Mouse (Mus musculus) regulatory T cell (primary cell): ENCODE data around the gene C77080.

ENCODE experiments used
- in situ Hi-C: fragments of 300-600 bp; cut with MboI, MseI; formaldehyde crosslinking; loops from one replicate; pipeline ENCODE4 v1.15.1; 2025; ENCODE audit warnings: high pct_unique_total_duplicates

C77080 gene

GRCm38 (mm10) chr4:129261196-129261595 is at the start of gene C77080:
Gene C77080 (minus strand): TSS chr4:129261404.
- in situ Hi-C loops: no loop called here

- in situ Hi-C loops: no loop called here
Measured at GRCm38 (mm10) chr4:129307936-129308335, 46.7 kb upstream of the C77080 start.

GRCm38 (mm10) chr4:129304306-129304705 is 43.1 kb upstream of the C77080 start:
- in situ Hi-C loops: no loop called here

GRCm38 (mm10) chr4:129303816-129304215 is 42.6 kb upstream of the C77080 start:
- in situ Hi-C loops: no loop called here

- in situ Hi-C loops: no loop called here
Measured at GRCm38 (mm10) chr4:129303401-129303800, 42.2 kb upstream of the C77080 start.

GRCm38 (mm10) chr4:129299121-129299520 is 37.9 kb upstream of the C77080 start:
- in situ Hi-C loops: no loop called here

- in situ Hi-C loops: no loop called here
Measured at GRCm38 (mm10) chr4:129297724-129298123, 36.5 kb upstream of the C77080 start.

GRCm38 (mm10) chr4:129296066-129296465 is 34.9 kb upstream of the C77080 start:
- in situ Hi-C loops: no loop called here

- in situ Hi-C loops: no loop called here
Measured at GRCm38 (mm10) chr4:129295188-129295587, 34.0 kb upstream of the C77080 start.

- in situ Hi-C loops: no loop called here
Measured at GRCm38 (mm10) chr4:129293702-129294101, 32.5 kb upstream of the C77080 start.

- in situ Hi-C loops: no loop called here
Measured at GRCm38 (mm10) chr4:129292831-129293230, 31.6 kb upstream of the C77080 start.

- in situ Hi-C loops: no loop called here
Measured at GRCm38 (mm10) chr4:129289671-129290070, 28.5 kb upstream of the C77080 start.

GRCm38 (mm10) chr4:129288067-129288466 is 26.9 kb upstream of the C77080 start:
- in situ Hi-C loops: no loop called here

- in situ Hi-C loops: no loop called here
Measured at GRCm38 (mm10) chr4:129287472-129287981, 26.3 kb upstream of the C77080 start, which contains the start of gene Sync. Gene Sync (plus strand): TSS chr4:129287617.

- in situ Hi-C loops: no loop called here
Measured at GRCm38 (mm10) chr4:129286683-129287471, 25.7 kb upstream of the C77080 start.

GRCm38 (mm10) chr4:129286001-129286682 is 24.9 kb upstream of the C77080 start:
- in situ Hi-C loops: no loop called here

GRCm38 (mm10) chr4:129284685-129285084 is 23.5 kb upstream of the C77080 start:
- in situ Hi-C loops: no loop called here

- in situ Hi-C loops: no loop called here
Measured at GRCm38 (mm10) chr4:129283226-129283625, 22.0 kb upstream of the C77080 start.

GRCm38 (mm10) chr4:129282786-129283185 is 21.6 kb upstream of the C77080 start:
- in situ Hi-C loops: no loop called here

GRCm38 (mm10) chr4:129276453-129276865 is 15.3 kb upstream of the C77080 start:
- in situ Hi-C loops: loop anchor here (5.0 kb wide), 1 partner anchor 69 kb away; no protein-coding TSS in a partner anchor

- in situ Hi-C loops: no loop called here
Measured at GRCm38 (mm10) chr4:129272756-129273046, 11.5 kb upstream of the C77080 start.

GRCm38 (mm10) chr4:129271991-129272755 is 11.0 kb upstream of the C77080 start:
- in situ Hi-C loops: no loop called here
